ENCODE assay signal across 19 mouse cellular contexts in the genomic region with DNA sequence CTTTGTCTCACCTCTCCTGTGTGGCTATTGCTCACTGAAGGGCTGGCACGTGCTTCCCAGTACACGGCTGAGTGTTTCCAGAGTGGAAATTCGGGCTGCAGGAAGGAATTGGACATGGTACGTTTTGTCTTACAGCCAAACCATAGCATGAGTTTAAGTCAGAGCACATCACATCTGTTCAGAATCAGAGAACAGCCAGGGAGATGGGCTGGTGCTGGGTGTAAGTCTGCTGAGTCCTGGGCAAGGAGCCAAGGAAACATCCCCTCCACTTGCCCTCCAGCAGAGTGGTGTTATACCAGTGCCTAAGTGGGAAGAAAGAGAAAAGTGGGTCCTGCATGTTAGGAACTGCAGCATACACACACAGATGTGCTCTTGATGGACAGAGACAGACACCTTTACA. TPM values are rescaled to one million over a fixed set of nuclear protein-coding genes. Genes with fewer than 3 reads are reported as not detected.
DNase-seq lines count a peak whose midpoint lies in the region; ATAC-seq and TF ChIP-seq lines count a peak whose summit lies in the region.
"Had no signal": no experiment of that assay in that cellular context is flagged by ENCODE, and none has a peak within 500 bp of the region (broad histone marks: within the 10 kb centered on the region; RNA-seq: fewer than 3 reads in every experiment).

No protein-coding gene starts in this region.

- no peak overlapping the region for H3K4me3 ChIP-seq in left cerebral cortex, adult 2 months
- no peak overlapping the region for H3K4me3 ChIP-seq in MEL (ENCODE audit: control insufficient read depth in 1 of 2, insufficient read depth in 1 of 2, low read depth in 2 of 2, low read length in 2 of 2)
- H3K4me3 ChIP-seq in limb, embryonic 11.5 days (ENCODE audit: low read depth, low read length): no peak overlapping the region
- H3K4me3 ChIP-seq: heart, adult 2 months; hindbrain, embryonic 12.5 days; liver, embryonic 12.5 days had no signal

- no peak for TF ChIP-seq RAD21 in MEL (IDR thresholded peaks at IDR 0.05; ENCODE audit: low read depth, low read length)

- no peak for TF ChIP-seq POLR2A in MEL (IDR thresholded peaks at IDR 0.05; ENCODE audit: control insufficient read depth in 1 of 2, insufficient read depth in 1 of 2, low read depth in 1 of 2, low read length in 2 of 2, poor library complexity in 1 of 2)
- TF ChIP-seq POLR2A in brain, embryonic 14.5 days (IDR thresholded peaks at IDR 0.05; ENCODE audit: borderline replicate concordance, extremely low read depth, insufficient read depth, insufficient read length, poor library complexity, severe bottlenecking): no peak

- intact Hi-C loops in left cerebral cortex, postnatal 4 days (cut with DNase I): no loop called here
- intact Hi-C loops in left cerebral cortex, adult 2 months (cut with DNase I): no loop called here

- no peak for TF ChIP-seq CTCF in left cerebral cortex, adult 2 months (IDR thresholded peaks at IDR 0.05)
- no peak for TF ChIP-seq CTCF in MEL (IDR thresholded peaks at IDR 0.05 in 2 of 3, conservative IDR thresholded peaks at IDR 0.05 in 1 of 3; ENCODE audit: control insufficient read depth in 1 of 3, insufficient read depth in 1 of 3, low read depth in 2 of 3, low read length in 3 of 3, poor library complexity in 1 of 3, severe bottlenecking in 1 of 3)
- TF ChIP-seq CTCF in brain, embryonic 14.5 days (IDR thresholded peaks at IDR 0.05; ENCODE audit: borderline replicate concordance, extremely low read depth, insufficient read depth, insufficient read length): no peak

- peaks cover 0 to 4% of the 10 kb centered on the region in 2 experiments; a peak in 1 of 4 replicates for H3K27me3 ChIP-seq in MEL (ENCODE audit: control insufficient read depth in 1 of 2, insufficient read depth in 2 of 2, low read length in 2 of 2)
- no peaks in the 10 kb centered on the region for H3K27me3 ChIP-seq in limb, embryonic 11.5 days (ENCODE audit: control insufficient read depth, insufficient read depth, low read length)
- H3K27me3 ChIP-seq: hindbrain, embryonic 12.5 days; liver, embryonic 12.5 days had no signal

- 0 out of 2 replicates have a peak, but pooled peaks have one; percentile 28 for ATAC-seq in limb, embryonic 11.5 days (ENCODE audit: insufficient number of reproducible peaks, low FRiP score, low TSS enrichment, low read depth)
- ATAC-seq: CD4-positive, CD25-positive, alpha-beta regulatory T cell, adult 4 months; forebrain, postnatal 0 days; liver, embryonic 12.5 days had no signal

- DNase-seq in left cerebral cortex, postnatal 4 days: peak; percentile 61
- no peak for DNase-seq in left cerebral cortex, adult 2 months (ENCODE audit: extremely low spot score in 1 of 2, low spot score in 2 of 2)
- peak; percentile 6 for DNase-seq in MEL (ENCODE audit: low read depth, low spot score)
- peak; percentile 59 for DNase-seq in brain, embryonic 14.5 days (ENCODE audit: low read depth)
- no peak for DNase-seq in limb, embryonic 11.5 days (ENCODE audit: low spot score)
- no peak for DNase-seq in embryo, embryonic 10.5 days (ENCODE audit: low spot score)
- no peak for DNase-seq in right cerebral cortex, postnatal 10 days (ENCODE audit: low spot score in 2 of 2)
- DNase-seq: forebrain, postnatal 0 days; gastrocnemius, postnatal 14 days; heart, adult 2 months; kidney, adult 11 months; kidney, postnatal 14 days; lung, postnatal 10 days; right cerebral cortex, postnatal 4 days; thymus, postnatal 4 days had no signal

- 69% methylated on average over 4 of the region's 4 CpGs for WGBS in limb, embryonic 11.5 days

- H3K27ac ChIP-seq in left cerebral cortex, adult 2 months: no peak overlapping the region
- H3K27ac ChIP-seq in MEL (ENCODE audit: control insufficient read depth, low read depth, low read length): no peak overlapping the region
- H3K27ac ChIP-seq in limb, embryonic 11.5 days (replicated peaks; ENCODE audit: low read depth, low read length): no peak overlapping the region
- H3K27ac ChIP-seq: heart, adult 2 months; hindbrain, embryonic 12.5 days; liver, embryonic 12.5 days had no signal

- no peaks in the 10 kb centered on the region for H3K36me3 ChIP-seq in MEL (ENCODE audit: control insufficient read depth in 1 of 2, insufficient read depth in 2 of 2, low read length in 2 of 2)
- H3K36me3 ChIP-seq in limb, embryonic 11.5 days (ENCODE audit: control insufficient read depth, insufficient read depth, low read length): no peaks in the 10 kb centered on the region
- H3K36me3 ChIP-seq: G1E; hindbrain, embryonic 12.5 days; liver, embryonic 12.5 days had no signal

- no peaks in the 10 kb centered on the region for H3K9me3 ChIP-seq in MEL (replicated peaks; ENCODE audit: insufficient read depth, low read length)
- H3K9me3 ChIP-seq in limb, embryonic 11.5 days (ENCODE audit: control insufficient read depth, low read length): no peaks in the 10 kb centered on the region
- H3K9me3 ChIP-seq: G1E; hindbrain, embryonic 12.5 days; liver, embryonic 12.5 days had no signal

- TF ChIP-seq EP300 in MEL (IDR thresholded peaks at IDR 0.05; ENCODE audit: low read depth in 1 of 2, low read length in 2 of 2): no peak

- H3K9ac ChIP-seq in MEL (ENCODE audit: control insufficient read depth, low read depth, low read length, poor library complexity, severe bottlenecking): no peak overlapping the region
- no peak overlapping the region for H3K9ac ChIP-seq in limb, embryonic 11.5 days (ENCODE audit: low read length)
- H3K9ac ChIP-seq: forebrain, postnatal 0 days; hindbrain, embryonic 12.5 days; liver, embryonic 12.5 days had no signal

- H3K79me2 ChIP-seq in MEL (ENCODE audit: control insufficient read depth, insufficient read depth, low read length, poor library complexity): no peaks in the 10 kb centered on the region

- H3K4me2 ChIP-seq in limb, embryonic 11.5 days (ENCODE audit: low read depth, severe bottlenecking): no peak overlapping the region
- H3K4me2 ChIP-seq: hindbrain, embryonic 12.5 days; liver, embryonic 12.5 days had no signal

- H3K4me1 ChIP-seq in MEL (ENCODE audit: control insufficient read depth in 1 of 2, insufficient read depth in 2 of 2, low read length in 2 of 2): no peaks in the 10 kb centered on the region
- H3K4me1 ChIP-seq in limb, embryonic 11.5 days (ENCODE audit: control insufficient read depth, insufficient read depth, low read length): peaks cover 23% of the 10 kb centered on the region
- H3K4me1 ChIP-seq: liver, embryonic 12.5 days had no signal

TF ChIP-seq in MEL, 35 proteins besides CTCF, POLR2A, EP300 and RAD21:
- TF ChIP-seq GATA1 (IDR thresholded peaks at IDR 0.05; ENCODE audit: low read depth, low read length): no peak
- no peak for TF ChIP-seq CHD2 (IDR thresholded peaks at IDR 0.05; ENCODE audit: low read length)
- TF ChIP-seq TAL1 (IDR thresholded peaks at IDR 0.05; ENCODE audit: low read length): no peak
- TF ChIP-seq KAT2A (conservative IDR thresholded peaks at IDR 0.05; ENCODE audit: low read depth, low read length): no peak
- no peak for TF ChIP-seq ZNF384 (IDR thresholded peaks at IDR 0.05; ENCODE audit: low read depth, low read length)
- no peak for TF ChIP-seq ZMIZ1 (IDR thresholded peaks at IDR 0.05; ENCODE audit: low read depth, low read length)
- no peak for TF ChIP-seq SMC3 (IDR thresholded peaks at IDR 0.05; ENCODE audit: low read depth, low read length)
- TF ChIP-seq MAZ (IDR thresholded peaks at IDR 0.05; ENCODE audit: low read depth, low read length): no peak
- no peak for TF ChIP-seq MXI1 (IDR thresholded peaks at IDR 0.05; ENCODE audit: low read depth, low read length)
- no peak for TF ChIP-seq E2F4 (IDR thresholded peaks at IDR 0.05; ENCODE audit: borderline replicate concordance, low read depth, low read length)
- TF ChIP-seq MAX (IDR thresholded peaks at IDR 0.05; ENCODE audit: low read length): no peak
- TF ChIP-seq USF1 (IDR thresholded peaks at IDR 0.05; ENCODE audit: low read depth, low read length): no peak
- TF ChIP-seq ZC3H11A (IDR thresholded peaks at IDR 0.05; ENCODE audit: low read depth, low read length): no peak
- TF ChIP-seq TBP (IDR thresholded peaks at IDR 0.05; ENCODE audit: low read depth, low read length): no peak
- no peak for TF ChIP-seq MYB (IDR thresholded peaks at IDR 0.05; ENCODE audit: low read depth, low read length)
- TF ChIP-seq USF2 (IDR thresholded peaks at IDR 0.05; ENCODE audit: borderline replicate concordance in 1 of 2, insufficient read depth in 1 of 2, low read depth in 1 of 2, low read length in 2 of 2): no peak
- TF ChIP-seq NRF1 (IDR thresholded peaks at IDR 0.05; ENCODE audit: insufficient read depth, low read depth, low read length, poor library complexity, severe bottlenecking): no peak
- no peak for TF ChIP-seq BHLHE40 (IDR thresholded peaks at IDR 0.05; ENCODE audit: borderline replicate concordance, low read depth, low read length)
TF ChIP-seq in MEL: peak in this region for 0.

RNA-seq across cellular contexts. Expression of gene Tmpo, which starts 45.9 kb away (rescaled TPM):
- total RNA-seq in left cerebral cortex, postnatal 4 days (2021): 10 to 100 TPM; 70.0 to 76.8 TPM
- total RNA-seq in left cerebral cortex, adult 2 months (2021): 10 to 100 TPM; 40.4 to 40.6 TPM
- total RNA-seq in MEL (2012; rRNA removed): 211 and 225 TPM in 2 replicates
- polyA plus RNA-seq in MEL (2012; ENCODE audit: insufficient read depth in 1 of 2, insufficient read length in 2 of 2, low read depth in 1 of 2, low replicate concordance in 2 of 2, missing spikeins in 1 of 2): 100 to 1,000 TPM; 215 to 219 TPM
- polyA plus RNA-seq in brain, embryonic 14.5 days (2012; rRNA removed): 177 and 225 TPM in 2 replicates
- polyA plus RNA-seq in limb, embryonic 11.5 days (2014; fragmentation: Nextera tagmentation; extraction: Ambion mirVana): 359 and 371 TPM in 2 replicates

Comparison
In these comparisons a context has a peak if more than half of its experiments do, and no peak if none do; other contexts are left out.
1. DNase-seq: peak in left cerebral cortex, postnatal 4 days (single experiment), MEL (single experiment) and brain, embryonic 14.5 days (single experiment); none in left cerebral cortex, adult 2 months (0 of 2), limb, embryonic 11.5 days (single experiment), embryo, embryonic 10.5 days (single experiment) and right cerebral cortex, postnatal 10 days (0 of 2).